Mouse (Mus musculus) heart, embryonic 10.5 days (tissue): ENCODE measurements around the gene Gm4297. TPM values are rescaled to one million over a fixed set of nuclear protein-coding genes. Genes with fewer than 3 reads are reported as not detected.
"Not testable (repeated sequence)": the region's sequence is repeated elsewhere in the genome, so short reads cannot be mapped to it uniquely, and the experiment has no call there.

Experiments used
- DNase-seq: peaks from one replicate; pipeline ENCODE4 v3.0.0-alpha.2; 2017; ENCODE audit warnings: low spot score
- H3K27ac ChIP-seq: fragments of 300-500 bp; sonication (generic); 2 replicates; pipeline ENCODE4 v1.5.1; 2016; ENCODE audit warnings: mild to moderate bottlenecking
- H3K27me3 ChIP-seq: fragments of 300-500 bp; sonication (generic); 2 replicates; pipeline ENCODE4 v1.6.1; 2016; ENCODE audit warnings: mild to moderate bottlenecking; ENCODE audit not compliant: poor library complexity, insufficient read depth, severe bottlenecking
- H3K36me3 ChIP-seq: fragments of 300-500 bp; sonication (generic); 2 replicates; pipeline ENCODE4 v1.6.1; 2016; ENCODE audit warnings: mild to moderate bottlenecking, moderate library complexity
- H3K4me1 ChIP-seq: fragments of 300-500 bp; sonication (generic); 2 replicates; pipeline ENCODE4 v1.6.1; 2016; ENCODE audit warnings: mild to moderate bottlenecking
- H3K4me3 ChIP-seq: fragments of 300-500 bp; sonication (generic); 2 replicates; pipeline ENCODE4 v1.5.1; 2016; ENCODE audit warnings: mild to moderate bottlenecking, moderate library complexity
- H3K9me3 ChIP-seq: fragments of 300-500 bp; sonication (generic); 2 replicates; pipeline ENCODE4 v1.6.1; 2016; ENCODE audit warnings: mild to moderate bottlenecking, moderate library complexity
- WGBS: fragments of 180-500 bp; shearing (Covaris S2); methylation state at CpG from one replicate; pipeline ENCODE4 v1.1.7; 2016; 5-methylcytosine and 5-hydroxymethylcytosine counted together
- microRNA-seq: library from miRNA; unstranded; fragments of <30 nt; microRNA quantifications from one replicate; pipeline ENCODE4, GENCODE M21; 2017
- polyA plus RNA-seq: library from polyadenylated mRNA; unstranded; fragments of >200 nt; fragmentation: Nextera tagmentation; extraction: Ambion mirVana; gene quantifications from 2 replicates; pipeline ENCODE4 v1.2.1, GENCODE M21; 2016

The Gm4297 gene
- polyA plus RNA-seq, result not detected in 2 replicates

- WGBS, result 78% methylated on average over 4 of the region's 4 CpGs
- not testable (repeated sequence) for H3K4me3 ChIP-seq, H3K27ac ChIP-seq, DNase-seq, H3K4me1 ChIP-seq, H3K27me3 ChIP-seq, H3K9me3 ChIP-seq, H3K36me3 ChIP-seq
Observed at GRCm38 (mm10) chrX:24574795-24575194, at the start of gene Gm4297. Gm4297 (minus strand) TSS chrX:24574895.

Small RNA genes lying within 50 kb of the gene (microRNA-seq; reads per million reads assigned to microRNA genes)
- gene Gm27839 (not detected), gene Gm27910 (not detected)

Other genes with a start within 250 kb of the Gm4297 start
- not detected in 2 replicates for gene Gm5934, start 74.1 kb downstream of the Gm4297 start, polyA plus RNA-seq
- gene Gm5935, start 200.3 kb upstream of the Gm4297 start, polyA plus RNA-seq, result not detected in 2 replicates